Mouse (Mus musculus): Measurements from ENCODE around the gene Pawr. TPM values are rescaled to one million over a fixed set of nuclear protein-coding genes. Genes with fewer than 3 reads are reported as not detected.

The Pawr gene
- polyA plus RNA-seq, 1 experiment from 2014 or later = 21.0 TPM

- H3K9me3 ChIP-seq (replicated peaks) = no peaks in the 10 kb centered on the region
Measured at GRCm38 (mm10) chr10:108376366-108376765, 44.4 kb downstream of the Pawr start.

DNA sequence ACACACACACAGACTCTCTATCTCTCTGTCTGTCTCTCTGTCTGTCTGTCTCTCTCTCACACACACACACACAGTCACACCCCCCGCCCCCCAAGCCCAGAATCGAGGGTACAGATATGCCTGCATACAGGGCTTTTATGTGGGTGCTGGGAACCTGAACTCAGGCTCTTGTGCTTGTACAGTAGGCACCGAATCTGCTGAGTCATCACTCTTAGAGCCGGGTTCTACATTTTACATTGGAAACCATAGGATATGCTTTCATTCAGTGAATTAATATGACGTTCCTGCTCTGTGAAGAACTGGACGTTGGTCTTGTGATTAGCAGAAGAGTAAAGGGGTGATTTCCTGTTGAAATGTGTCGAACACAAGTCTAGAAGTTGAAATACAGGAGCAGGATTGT, 45.4 kb downstream of the Pawr start:
- Histone ChIP-seq H3K36me3 (peaks cover 8% of the 10 kb centered on the region; the same call in 1 of the 2 replicates), H3K27ac (ENCODE audit: poor library complexity, severe bottlenecking) (no peak overlapping the region), H3K4me2 (no peak overlapping the region), H3K27me3 (replicated peaks) (no peaks in the 10 kb centered on the region), H3K4me3 (no peak overlapping the region), H3K9me3 (replicated peaks) (no peaks in the 10 kb centered on the region), H3K9ac (no peak overlapping the region), H3K4me1 (replicated peaks) (peaks cover 29% of the 10 kb centered on the region)
- ATAC-seq (ENCODE audit: insufficient number of reproducible peaks, low FRiP score) = no peak
- 85% methylated on average over 7 of the region's 7 CpGs for WGBS

More at GRCm38 (mm10) chr10:108376366-108376765, 44.4 kb downstream of the Pawr start:
- peaks cover 8% of the 10 kb centered on the region; the same call in 1 of the 2 replicates for H3K36me3 ChIP-seq
- H3K4me2 ChIP-seq = no peak overlapping the region
- H3K27ac ChIP-seq (ENCODE audit: poor library complexity, severe bottlenecking) = no peak overlapping the region
- H3K4me1 ChIP-seq (replicated peaks) = peaks cover 36% of the 10 kb centered on the region
- no peaks in the 10 kb centered on the region for H3K27me3 ChIP-seq (replicated peaks)
- 79% methylated on average over 4 of the region's 4 CpGs for WGBS
- ATAC-seq (ENCODE audit: insufficient number of reproducible peaks, low FRiP score) = no peak
- no peak overlapping the region for H3K4me3 ChIP-seq
- H3K9ac ChIP-seq = no peak overlapping the region

DNA sequence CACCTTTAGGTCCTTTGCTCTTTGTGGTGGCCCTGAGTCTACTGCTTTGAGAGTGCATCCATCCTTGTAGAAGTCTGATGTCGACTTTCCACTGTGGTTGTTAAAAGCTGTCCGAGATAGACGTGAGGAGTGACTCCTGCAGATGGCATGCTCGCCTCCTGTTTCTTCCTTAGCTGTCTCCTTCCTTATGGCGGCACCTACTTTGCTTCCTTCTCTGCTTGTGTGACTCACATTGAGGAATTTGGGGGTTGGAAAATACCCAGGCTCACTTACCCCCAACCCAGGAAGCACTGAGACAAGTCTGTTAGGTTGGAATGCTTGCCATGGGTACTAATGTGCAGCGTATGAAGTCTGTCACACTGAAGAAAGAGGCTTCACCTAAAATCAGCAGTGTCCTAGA, 46.1 kb downstream of the Pawr start:
- Histone ChIP-seq H3K27ac (ENCODE audit: poor library complexity, severe bottlenecking) (no peak overlapping the region), H3K27me3 (replicated peaks) (no peaks in the 10 kb centered on the region), H3K9me3 (replicated peaks) (no peaks in the 10 kb centered on the region), H3K4me2 (no peak overlapping the region), H3K9ac (no peak overlapping the region), H3K4me3 (no peak overlapping the region), H3K36me3 (peaks cover 15% of the 10 kb centered on the region), H3K4me1 (replicated peaks) (peaks cover 22% of the 10 kb centered on the region)
- no peak for ATAC-seq (ENCODE audit: insufficient number of reproducible peaks, low FRiP score)
- WGBS = 57% methylated on average over 6 of the region's 6 CpGs

GRCm38 (mm10) chr10:108378479-108378878, 46.6 kb downstream of the Pawr start:
- no peaks in the 10 kb centered on the region for H3K9me3 ChIP-seq (replicated peaks)
- no peak overlapping the region for H3K9ac ChIP-seq
- no peak overlapping the region for H3K27ac ChIP-seq (ENCODE audit: poor library complexity, severe bottlenecking)
- no peak overlapping the region for H3K4me2 ChIP-seq
- H3K4me3 ChIP-seq = no peak overlapping the region
- H3K27me3 ChIP-seq (replicated peaks) = no peaks in the 10 kb centered on the region
- H3K4me1 ChIP-seq (replicated peaks) = peaks cover 21% of the 10 kb centered on the region
- H3K36me3 ChIP-seq = peaks cover 19% of the 10 kb centered on the region
- WGBS = 51% methylated on average over 5 of the region's 5 CpGs
- no peak for ATAC-seq (ENCODE audit: insufficient number of reproducible peaks, low FRiP score)

DNA sequence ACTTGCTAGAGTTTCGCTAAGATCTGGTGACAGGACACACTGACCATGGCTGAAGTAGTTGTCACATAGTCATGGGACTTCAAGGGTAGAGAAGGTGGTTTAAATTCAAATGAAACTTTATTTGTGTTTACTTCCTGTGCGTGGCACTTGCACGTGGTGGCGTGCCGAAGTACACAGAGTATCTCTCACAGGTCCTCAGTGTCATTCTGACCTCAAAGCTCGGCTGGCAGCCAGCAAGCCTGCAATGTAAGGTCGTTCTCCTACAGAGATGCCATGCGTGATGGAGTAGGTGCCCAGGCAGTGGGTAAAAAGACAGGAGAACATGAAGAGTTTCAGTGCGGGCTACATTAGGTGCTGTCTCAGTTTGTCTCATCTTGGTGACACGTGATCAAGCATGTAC, 48.8 kb downstream of the Pawr start:
- no peak overlapping the region for H3K4me3 ChIP-seq
- WGBS = 84% methylated on average over 10 of the region's 10 CpGs
- H3K4me2 ChIP-seq = no peak overlapping the region
- no peak overlapping the region for H3K27ac ChIP-seq (ENCODE audit: poor library complexity, severe bottlenecking)
- no peak for ATAC-seq (ENCODE audit: insufficient number of reproducible peaks, low FRiP score)
- peaks cover 43% of the 10 kb centered on the region for H3K4me1 ChIP-seq (replicated peaks)
- H3K27me3 ChIP-seq (replicated peaks) = no peaks in the 10 kb centered on the region
- peaks cover 16% of the 10 kb centered on the region for H3K36me3 ChIP-seq
- no peaks in the 10 kb centered on the region for H3K9me3 ChIP-seq (replicated peaks)
- no peak overlapping the region for H3K9ac ChIP-seq

DNA sequence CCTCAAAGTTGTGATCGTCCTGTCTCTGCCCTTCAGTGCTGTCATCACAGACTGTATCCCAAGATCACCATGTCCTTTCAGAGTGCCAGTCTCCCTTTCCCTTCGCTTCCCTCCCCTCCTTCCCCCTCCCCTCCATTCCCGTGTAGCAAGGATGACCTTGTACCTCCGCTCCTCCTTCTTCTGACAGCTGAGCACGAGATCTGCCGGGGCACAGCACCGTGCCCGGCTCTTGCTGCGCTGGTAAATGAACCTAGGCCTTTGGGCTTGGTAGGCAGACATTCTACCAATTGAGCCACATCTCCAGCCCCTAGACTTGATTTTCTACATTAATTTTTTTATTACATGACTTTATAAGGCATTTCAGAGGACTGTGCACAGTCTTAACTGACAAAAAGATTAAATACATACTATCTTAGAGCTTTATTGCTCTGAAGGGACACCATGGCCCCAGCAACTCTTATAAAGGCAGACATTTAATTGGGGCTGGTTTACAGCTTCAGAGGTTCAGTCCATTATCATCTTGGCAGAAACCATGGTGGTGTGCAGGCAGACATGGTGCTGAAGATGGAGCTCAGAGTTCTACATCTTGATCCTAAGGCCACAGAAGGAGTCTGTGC, 52.3 kb downstream of the Pawr start:
- no peak overlapping the region for H3K9ac ChIP-seq
- H3K4me2 ChIP-seq = no peak overlapping the region
- no peak for ATAC-seq (ENCODE audit: insufficient number of reproducible peaks, low FRiP score)
- H3K4me3 ChIP-seq = no peak overlapping the region
- peaks cover 16% of the 10 kb centered on the region for H3K36me3 ChIP-seq
- WGBS = 54% methylated on average over 9 of the region's 9 CpGs
- no peaks in the 10 kb centered on the region for H3K27me3 ChIP-seq (replicated peaks)
- no peaks in the 10 kb centered on the region for H3K9me3 ChIP-seq (replicated peaks)
- H3K4me1 ChIP-seq (replicated peaks) = peaks cover 50% of the 10 kb centered on the region
- no peak overlapping the region for H3K27ac ChIP-seq (ENCODE audit: poor library complexity, severe bottlenecking)

GRCm38 (mm10) chr10:108385480-108385955, 53.6 kb downstream of the Pawr start:
- H3K4me1 ChIP-seq (replicated peaks) = peaks cover 55% of the 10 kb centered on the region
- H3K27me3 ChIP-seq (replicated peaks) = no peaks in the 10 kb centered on the region
- no peak for ATAC-seq (ENCODE audit: insufficient number of reproducible peaks, low FRiP score)
- H3K4me3 ChIP-seq = no peak overlapping the region
- H3K9me3 ChIP-seq (replicated peaks) = no peaks in the 10 kb centered on the region
- H3K36me3 ChIP-seq = peaks cover 16% of the 10 kb centered on the region
- no peak overlapping the region for H3K27ac ChIP-seq (ENCODE audit: poor library complexity, severe bottlenecking)
- 37% methylated on average over 5 of the region's 5 CpGs for WGBS
- no peak overlapping the region for H3K4me2 ChIP-seq
- no peak overlapping the region; the same call in 1 of the 2 replicates for H3K9ac ChIP-seq

DNA sequence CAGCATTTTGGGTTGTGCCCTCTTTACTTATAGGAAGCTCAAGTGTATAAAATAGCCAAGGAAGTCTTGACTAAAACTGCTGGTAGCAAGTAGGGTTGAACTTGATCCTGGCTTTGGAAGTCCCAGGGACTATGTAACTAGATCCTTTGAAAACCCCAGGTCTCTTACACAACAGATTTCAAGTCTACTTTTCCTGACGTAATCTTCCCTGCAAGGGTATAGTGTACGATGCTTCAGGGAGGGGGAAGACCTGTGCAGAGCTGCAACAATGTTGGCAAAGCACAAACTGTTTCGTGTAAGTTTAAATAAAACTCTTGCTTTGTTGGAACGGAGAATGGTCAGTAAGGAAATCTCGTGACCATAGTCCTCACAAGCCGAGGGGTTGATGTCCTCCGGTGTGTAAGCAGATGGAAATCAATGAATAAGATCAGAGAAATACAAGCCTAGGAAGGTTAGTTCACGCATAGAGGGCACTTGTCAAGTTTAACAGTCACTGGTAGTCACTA, 56.5 kb downstream of the Pawr start:
- Histone ChIP-seq H3K4me3 (no peak overlapping the region), H3K9me3 (replicated peaks) (no peaks in the 10 kb centered on the region), H3K9ac (no peak overlapping the region), H3K27ac (ENCODE audit: poor library complexity, severe bottlenecking) (no peak overlapping the region), H3K4me2 (no peak overlapping the region), H3K4me1 (replicated peaks) (peaks cover 52% of the 10 kb centered on the region), H3K27me3 (replicated peaks) (no peaks in the 10 kb centered on the region), H3K36me3 (peaks cover 6% of the 10 kb centered on the region)
- WGBS = 86% methylated on average over 8 of the region's 8 CpGs
- no peak for ATAC-seq (ENCODE audit: insufficient number of reproducible peaks, low FRiP score)

DNA sequence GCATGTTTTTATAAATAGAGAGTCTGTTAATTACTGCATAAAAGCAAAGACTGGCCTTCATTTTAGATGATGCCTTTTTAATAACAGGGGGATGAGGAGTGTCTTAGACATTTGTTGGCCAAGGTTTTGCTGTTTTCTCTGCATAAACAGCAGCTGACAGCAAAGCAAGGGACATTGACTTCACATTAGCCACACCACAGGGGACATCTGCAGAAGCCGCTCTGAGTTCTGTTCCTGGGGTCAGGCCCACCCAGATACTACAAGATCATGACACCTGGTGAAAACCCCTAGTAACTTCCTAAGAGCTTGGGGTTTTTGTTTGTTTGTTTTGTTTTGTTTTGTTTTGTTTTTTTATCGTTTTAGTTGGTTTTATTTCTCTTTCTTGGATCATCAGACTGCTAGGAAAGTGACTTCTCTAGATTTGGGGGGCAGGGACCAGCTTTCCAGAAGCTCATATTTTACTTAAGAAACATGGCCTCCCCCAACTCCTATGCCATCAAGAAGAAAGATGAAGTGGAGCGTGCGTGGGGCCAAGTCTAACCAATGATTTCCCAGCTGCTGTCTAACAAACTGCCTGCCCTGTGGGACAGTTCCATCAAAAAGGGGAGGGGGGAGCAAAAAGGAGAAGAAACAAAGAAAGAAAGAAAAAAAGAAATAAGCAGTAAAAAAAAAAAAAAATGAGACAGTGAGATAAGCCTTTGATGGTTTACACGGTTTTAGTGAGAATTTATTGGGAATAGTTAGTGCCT, 57.4 kb downstream of the Pawr start:
- H3K27ac ChIP-seq (ENCODE audit: poor library complexity, severe bottlenecking) = no peak overlapping the region
- H3K9ac ChIP-seq = no peak overlapping the region
- H3K4me2 ChIP-seq = no peak overlapping the region
- H3K4me1 ChIP-seq (replicated peaks) = peaks cover 45% of the 10 kb centered on the region
- no peaks in the 10 kb centered on the region for H3K36me3 ChIP-seq
- H3K27me3 ChIP-seq (replicated peaks) = no peaks in the 10 kb centered on the region
- no peaks in the 10 kb centered on the region for H3K9me3 ChIP-seq (replicated peaks)
- no peak for ATAC-seq (ENCODE audit: insufficient number of reproducible peaks, low FRiP score)
- no peak overlapping the region for H3K4me3 ChIP-seq
- 57% methylated on average over 5 of the region's 5 CpGs for WGBS

DNA sequence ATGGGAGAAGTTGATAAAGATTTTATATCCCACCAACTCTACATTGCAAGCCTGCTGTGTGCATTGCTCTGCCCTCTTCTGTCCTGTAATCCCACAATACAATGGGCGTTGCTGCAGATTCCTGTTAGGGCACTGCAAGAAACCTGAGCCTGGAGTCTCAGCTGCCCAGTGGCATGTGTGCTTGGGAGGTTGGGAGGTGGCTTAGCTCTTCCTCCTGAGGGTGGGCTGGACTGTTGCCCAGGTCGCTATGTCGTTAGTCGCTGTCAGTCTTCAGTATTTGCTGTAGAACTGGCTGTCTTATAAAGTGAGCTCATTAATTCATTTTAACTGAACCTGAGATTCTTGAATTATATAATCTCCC, 58.0 kb downstream of the Pawr start:
- 34% methylated on average over 4 of the region's 4 CpGs for WGBS
- H3K9ac ChIP-seq = no peak overlapping the region
- no peak for ATAC-seq (ENCODE audit: insufficient number of reproducible peaks, low FRiP score)
- H3K27me3 ChIP-seq (replicated peaks) = no peaks in the 10 kb centered on the region
- peaks cover 45% of the 10 kb centered on the region for H3K4me1 ChIP-seq (replicated peaks)
- no peaks in the 10 kb centered on the region for H3K9me3 ChIP-seq (replicated peaks)
- no peak overlapping the region for H3K27ac ChIP-seq (ENCODE audit: poor library complexity, severe bottlenecking)
- no peak overlapping the region for H3K4me2 ChIP-seq
- H3K36me3 ChIP-seq = no peaks in the 10 kb centered on the region
- H3K4me3 ChIP-seq = no peak overlapping the region

GRCm38 (mm10) chr10:108391370-108391902, 59.5 kb downstream of the Pawr start:
- WGBS = 86% methylated on average over 15 of the region's 15 CpGs
- H3K4me1 ChIP-seq (replicated peaks) = peaks cover 37% of the 10 kb centered on the region
- no peak overlapping the region for H3K9ac ChIP-seq
- H3K36me3 ChIP-seq = no peaks in the 10 kb centered on the region
- no peaks in the 10 kb centered on the region for H3K27me3 ChIP-seq (replicated peaks)
- no peak overlapping the region for H3K4me3 ChIP-seq
- no peak for ATAC-seq (ENCODE audit: insufficient number of reproducible peaks, low FRiP score)
- no peak overlapping the region for H3K27ac ChIP-seq (ENCODE audit: poor library complexity, severe bottlenecking)
- H3K4me2 ChIP-seq = no peak overlapping the region
- H3K9me3 ChIP-seq (replicated peaks) = no peaks in the 10 kb centered on the region

Data from heart, embryonic 12.5 days (tissue).